Mouse (Mus musculus): Measurements from ENCODE around the gene Hbq1a. TPM values are rescaled to one million over a fixed set of nuclear protein-coding genes. Genes with fewer than 3 reads are reported as not detected.

Gene Hbq1a
- total RNA-seq, 2 experiments from 2014 or later, result not detected

Other genes starting within 250 kb of the Hbq1a start
- gene Il9r, start 99.8 kb upstream of the Hbq1a start, total RNA-seq (2014; fragmentation: Nextera tagmentation), result not detected in 2 replicates
- gene Il9r, start 99.8 kb upstream of the Hbq1a start, total RNA-seq (2017), result 0.19 TPM in 1 of 2 replicates, not detected in the other
- 44.9 and 56.4 TPM in 2 replicates for gene Snrnp25, start 94.7 kb upstream of the Hbq1a start, total RNA-seq (2014; fragmentation: Nextera tagmentation)
- 42.0 and 59.1 TPM in 2 replicates for gene Snrnp25, start 94.7 kb upstream of the Hbq1a start, total RNA-seq (2017)
- gene Rhbdf1, start 77.8 kb upstream of the Hbq1a start, total RNA-seq (2014; fragmentation: Nextera tagmentation), result 0.87 TPM in 1 of 2 replicates, not detected in the other
- 0.76 TPM in 1 of 2 replicates, not detected in the other for gene Rhbdf1, start 77.8 kb upstream of the Hbq1a start, total RNA-seq (2017)
- gene Mpg, start 73.6 kb upstream of the Hbq1a start, total RNA-seq (2014; fragmentation: Nextera tagmentation), result 11.1 and 18.5 TPM in 2 replicates
- 8.9 and 10.8 TPM in 2 replicates for gene Mpg, start 73.6 kb upstream of the Hbq1a start, total RNA-seq (2017)
- gene Nprl3, start 32.4 kb upstream of the Hbq1a start, total RNA-seq (2014; fragmentation: Nextera tagmentation), result 45.7 and 65.0 TPM in 2 replicates
- 12.9 and 35.6 TPM in 2 replicates for gene Nprl3, start 32.4 kb upstream of the Hbq1a start, total RNA-seq (2017)
- gene Hba-x, start 23.7 kb upstream of the Hbq1a start, total RNA-seq (2014; fragmentation: Nextera tagmentation), result not detected in 2 replicates
- not detected in 2 replicates for gene Hba-x, start 23.7 kb upstream of the Hbq1a start, total RNA-seq (2017)
- gene Hba-a1, start 16.6 kb upstream of the Hbq1a start, total RNA-seq (2014; fragmentation: Nextera tagmentation), result 247 and 283 TPM in 2 replicates
- gene Hba-a1, start 16.6 kb upstream of the Hbq1a start, total RNA-seq (2017), result 19.7 and 99.3 TPM in 2 replicates
- not detected in 2 replicates for gene Hbq1b, start 13.1 kb upstream of the Hbq1a start, total RNA-seq (2014; fragmentation: Nextera tagmentation)
- not detected in 2 replicates for gene Hbq1b, start 13.1 kb upstream of the Hbq1a start, total RNA-seq (2017)
- gene Hba-a2, start 3.6 kb upstream of the Hbq1a start, total RNA-seq (2014; fragmentation: Nextera tagmentation), result 268 and 358 TPM in 2 replicates
- gene Hba-a2, start 3.6 kb upstream of the Hbq1a start, total RNA-seq (2017), result 121 and 343 TPM in 2 replicates
- gene Sh3pxd2b, start 47.8 kb downstream of the Hbq1a start, total RNA-seq (2014; fragmentation: Nextera tagmentation), result 0.99 and 1.9 TPM in 2 replicates
- 0.52 and 0.57 TPM in 2 replicates for gene Sh3pxd2b, start 47.8 kb downstream of the Hbq1a start, total RNA-seq (2017)
- gene Ubtd2, start 155.3 kb downstream of the Hbq1a start, total RNA-seq (2014; fragmentation: Nextera tagmentation), result 8.2 and 8.8 TPM in 2 replicates
- 6.4 TPM in 1 of 2 replicates, not detected in the other for gene Ubtd2, start 155.3 kb downstream of the Hbq1a start, total RNA-seq (2017)
- gene Efcab9, start 232.0 kb downstream of the Hbq1a start, total RNA-seq (2014; fragmentation: Nextera tagmentation), result not detected in 2 replicates
- gene Efcab9, start 232.0 kb downstream of the Hbq1a start, total RNA-seq (2017), result not detected in 2 replicates
- gene Stk10, start 233.2 kb downstream of the Hbq1a start, total RNA-seq (2014; fragmentation: Nextera tagmentation), result 11.3 and 16.1 TPM in 2 replicates
- 8.7 and 11.2 TPM in 2 replicates for gene Stk10, start 233.2 kb downstream of the Hbq1a start, total RNA-seq (2017)

Measured in megakaryocyte-erythroid progenitor cell, adult 5-6 weeks (primary cell).